Mouse (Mus musculus) c-Kit-positive CD71-positive TER-119-positive erythroid progenitor cells, embryonic 14.5 days (primary cell): Measurements from ENCODE around the gene Carnmt1.
A peak's percentile ranks its signal among the peaks of the same experiment; 100 is the strongest.

ENCODE experiments used
- DNase-seq: peaks from one replicate; pipeline ENCODE4 v3.0.0-alpha.2; 2013; ENCODE audit warnings: low spot score

Gene Carnmt1

DNA sequence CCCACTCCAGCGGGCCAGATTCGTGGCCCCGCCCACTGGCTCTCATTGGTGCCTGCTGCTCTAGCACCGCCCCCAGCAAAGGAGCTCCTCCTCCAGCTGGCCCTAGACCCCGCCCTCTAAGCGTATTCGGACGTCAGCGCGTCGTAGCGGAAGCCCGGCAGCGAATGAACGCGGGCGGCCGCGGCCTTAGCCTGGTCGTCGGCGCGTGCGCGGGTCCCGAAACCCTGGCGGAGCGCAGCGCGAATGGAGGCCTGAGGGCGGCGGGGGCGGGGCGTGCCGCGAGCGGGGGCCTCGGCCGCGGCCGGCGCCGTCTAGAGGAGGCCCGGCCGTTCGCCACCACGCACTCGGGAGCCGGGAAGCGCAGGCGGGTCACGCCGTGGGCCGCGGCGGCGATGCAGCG, at the start of gene Carnmt1:
Gene Carnmt1, plus strand, starts transcription at position 157 of the 400 bp plus-strand sequence.
- peak; percentile 98 for DNase-seq

DNA sequence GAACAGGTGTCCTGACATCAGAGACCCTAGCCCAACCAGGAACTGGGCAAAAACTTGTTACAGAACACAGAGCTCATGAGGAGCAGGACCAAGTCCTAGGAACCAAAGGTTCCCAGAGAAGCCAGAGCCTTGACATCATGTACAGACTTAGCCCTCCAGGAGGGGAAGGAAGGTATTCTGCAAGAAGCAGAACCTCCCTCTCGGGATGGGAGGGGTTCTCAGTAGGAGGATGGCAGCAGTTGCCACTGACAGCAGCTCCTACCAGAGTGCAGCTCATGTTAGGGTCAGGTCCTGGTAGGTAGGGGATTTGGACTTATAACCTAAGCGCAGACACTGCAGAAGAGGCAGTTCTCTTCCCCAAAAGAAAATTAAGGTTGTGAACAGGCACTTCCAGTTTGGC, 46.7 kb upstream of the Carnmt1 start:
- DNase-seq = no peak

DNA sequence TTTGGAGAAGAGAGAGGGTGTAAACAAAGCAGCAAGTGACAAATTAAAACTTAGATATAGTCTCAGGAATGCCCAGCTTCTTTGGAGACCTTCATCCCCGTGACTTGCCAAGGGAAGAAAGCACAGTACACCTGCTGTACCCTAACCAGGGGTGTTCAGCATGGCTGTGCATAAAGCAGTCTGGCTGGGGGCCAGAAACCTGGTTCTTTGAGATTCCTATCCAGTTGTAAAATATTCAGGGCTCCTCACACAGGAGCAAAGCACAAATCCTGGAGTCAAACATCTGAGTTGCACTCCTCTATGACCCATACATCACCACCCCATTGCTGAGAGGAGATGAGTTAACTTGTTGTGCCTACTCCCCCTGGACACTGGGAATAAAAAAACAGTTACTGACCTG, 41.0 kb upstream of the Carnmt1 start:
- DNase-seq = no peak

DNA sequence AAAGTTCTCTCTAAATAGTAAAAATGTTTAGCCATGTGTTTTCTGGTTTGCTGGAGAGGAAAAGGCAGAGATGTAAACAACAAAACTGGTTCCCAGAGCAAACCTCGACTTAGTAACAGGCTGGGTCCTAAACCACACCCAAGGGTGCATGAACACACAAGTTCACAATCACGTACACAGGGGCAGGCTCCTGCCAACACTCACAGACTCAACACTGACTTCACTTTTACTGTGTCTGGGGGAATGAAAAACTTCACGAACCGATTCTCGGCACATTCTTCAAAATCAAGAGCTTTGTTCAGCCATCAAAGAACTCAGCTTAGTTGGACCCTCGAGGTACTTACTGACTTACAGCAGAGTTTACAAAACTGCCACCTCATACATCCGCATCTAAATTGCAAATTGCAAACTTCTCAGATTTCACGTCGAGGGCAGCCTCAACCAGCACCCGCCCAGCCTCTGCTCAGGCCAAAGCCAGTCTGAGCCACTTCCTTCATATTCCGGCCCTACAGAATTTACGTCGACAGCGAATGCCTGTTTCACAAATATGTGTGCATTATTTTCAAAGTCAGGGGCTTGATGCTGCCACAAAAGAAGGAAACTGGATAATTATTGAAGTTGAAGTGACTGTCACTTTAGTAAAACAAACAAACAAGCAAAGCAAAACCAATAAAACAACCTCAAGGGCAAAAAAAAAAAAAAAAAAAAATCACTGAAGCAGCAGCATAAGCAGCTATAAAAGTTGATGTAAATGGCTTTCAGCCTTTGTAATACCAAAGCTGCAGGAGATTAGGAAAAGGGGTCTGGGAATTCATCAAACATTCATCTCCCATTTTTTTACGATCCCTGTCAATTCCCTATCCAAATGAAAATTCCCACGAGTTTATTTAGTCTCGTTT, 40.1 kb upstream of the Carnmt1 start:
- no peak for DNase-seq

DNA sequence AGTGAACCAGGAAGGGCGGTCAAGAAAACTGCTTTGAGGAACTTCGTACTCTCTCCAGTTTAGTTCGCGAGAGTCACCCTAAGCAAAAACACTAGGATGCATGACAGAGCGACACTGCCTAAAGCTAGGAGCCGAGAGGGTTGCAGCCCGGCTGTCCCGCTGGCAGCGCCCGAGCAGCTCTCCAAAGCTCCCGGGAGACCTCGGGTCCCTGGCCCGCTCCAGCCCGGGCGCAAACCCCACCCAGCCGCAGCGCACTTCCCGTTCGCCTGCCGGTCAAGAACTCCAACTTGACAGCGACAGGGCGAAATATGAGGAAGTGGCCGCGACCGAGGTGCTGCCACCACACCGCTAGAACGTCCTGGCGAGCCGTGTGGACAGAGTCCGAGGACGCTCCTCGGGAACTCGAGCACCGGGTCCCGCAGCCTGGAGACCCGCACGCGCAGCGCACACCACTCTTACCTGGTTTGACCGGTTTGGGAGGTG, 39.4 kb upstream of the Carnmt1 start:
- DNase-seq = peak; percentile 35

DNA sequence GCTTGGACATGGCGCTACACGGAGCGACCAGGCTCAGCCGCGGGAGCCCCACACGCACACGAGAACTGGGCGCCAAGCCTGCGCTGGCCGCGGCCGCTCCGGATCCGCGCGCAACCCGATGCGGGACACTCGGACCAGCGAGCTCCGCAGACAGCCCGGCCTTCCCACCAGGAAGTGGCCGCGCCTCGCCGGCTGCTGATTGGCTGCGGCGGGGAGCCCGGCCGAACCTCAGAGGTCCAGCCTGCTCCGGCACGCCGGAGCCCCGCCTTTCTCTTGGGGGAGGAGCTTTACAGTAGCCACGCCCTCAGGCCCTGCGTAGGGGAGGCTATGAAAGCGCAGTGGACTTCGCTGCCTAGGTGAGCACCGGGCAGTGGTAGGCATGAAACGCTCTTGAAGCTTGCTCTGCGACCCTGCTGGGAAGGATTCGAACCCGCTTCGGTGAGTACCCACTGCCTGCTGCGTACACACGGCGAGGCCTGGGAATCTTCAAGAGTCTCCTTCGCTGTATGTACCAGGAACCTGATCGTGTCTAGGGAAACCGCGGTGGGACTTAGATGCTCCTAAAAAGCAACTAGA, 38.8 kb upstream of the Carnmt1 start, which contains the start of the genes Ostf1 and Nmrk1:
Gene Ostf1, minus strand, starts transcription at position 180 of the 576 bp plus-strand sequence.
Gene Nmrk1, plus strand, starts transcription at position 307 of the 576 bp plus-strand sequence.
- peak; percentile 91 for DNase-seq

DNA sequence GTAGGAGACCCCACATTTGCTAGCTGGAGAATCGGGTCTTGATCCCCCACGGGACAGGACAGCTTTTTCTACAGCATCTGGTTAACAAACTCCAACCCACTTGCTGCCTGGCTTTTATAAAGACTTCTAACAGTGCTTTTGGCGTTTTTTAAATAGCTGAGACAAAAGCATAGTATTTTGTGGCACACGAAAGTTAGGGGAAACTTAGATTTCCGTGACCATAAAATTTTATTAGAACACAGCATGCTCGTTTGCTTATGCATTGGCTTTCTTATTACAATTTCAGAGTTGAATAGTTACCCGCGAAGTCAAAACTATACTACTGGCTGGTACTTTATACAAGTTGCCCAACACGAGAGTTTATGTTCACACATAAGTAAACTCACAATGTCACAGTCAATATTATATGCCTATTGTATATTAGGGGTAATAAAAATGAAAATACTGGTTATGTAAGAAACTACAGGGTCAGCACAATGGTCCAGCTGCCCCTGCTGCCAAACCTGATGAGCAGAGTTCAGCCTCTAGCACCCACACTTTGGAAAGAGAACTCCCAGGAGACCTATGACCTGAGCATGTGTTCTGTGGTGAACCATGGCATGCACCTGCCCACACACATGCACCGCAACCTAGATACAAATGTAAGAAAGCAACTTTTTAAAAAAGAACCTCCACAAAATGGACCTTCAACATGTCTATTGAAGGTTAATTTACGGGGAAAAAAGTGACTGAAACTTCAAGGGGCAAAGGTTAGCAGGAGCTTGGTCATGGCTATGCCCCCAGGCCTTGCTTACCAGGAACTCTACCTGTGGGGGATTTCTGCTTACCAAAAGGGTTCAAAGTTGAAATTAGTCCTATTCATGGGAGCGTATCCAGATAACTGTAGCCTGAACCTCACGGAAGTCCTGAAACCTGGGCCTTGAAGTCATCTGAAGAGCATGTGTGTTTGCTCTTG, 38.1 kb upstream of the Carnmt1 start:
- DNase-seq = no peak

DNA sequence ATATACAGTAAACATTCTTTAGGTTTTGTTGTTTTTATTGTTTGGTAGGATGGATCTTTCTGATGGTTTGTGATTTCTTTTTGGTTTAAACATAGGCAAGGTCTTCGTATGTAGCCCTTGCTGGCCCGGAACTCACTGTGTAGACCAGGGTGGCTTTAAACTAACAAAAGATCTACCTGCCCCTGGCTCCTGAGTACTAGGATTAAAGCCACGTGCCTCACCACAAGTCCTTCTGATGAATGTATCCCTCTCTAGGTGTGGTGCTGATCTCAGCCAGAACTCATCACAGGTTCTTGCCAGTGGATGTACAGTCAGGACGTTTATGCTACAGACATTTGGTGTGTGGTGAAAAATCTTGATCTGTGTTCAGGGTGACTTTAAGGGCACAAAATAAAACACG, 32.6 kb upstream of the Carnmt1 start:
- no peak for DNase-seq

DNA sequence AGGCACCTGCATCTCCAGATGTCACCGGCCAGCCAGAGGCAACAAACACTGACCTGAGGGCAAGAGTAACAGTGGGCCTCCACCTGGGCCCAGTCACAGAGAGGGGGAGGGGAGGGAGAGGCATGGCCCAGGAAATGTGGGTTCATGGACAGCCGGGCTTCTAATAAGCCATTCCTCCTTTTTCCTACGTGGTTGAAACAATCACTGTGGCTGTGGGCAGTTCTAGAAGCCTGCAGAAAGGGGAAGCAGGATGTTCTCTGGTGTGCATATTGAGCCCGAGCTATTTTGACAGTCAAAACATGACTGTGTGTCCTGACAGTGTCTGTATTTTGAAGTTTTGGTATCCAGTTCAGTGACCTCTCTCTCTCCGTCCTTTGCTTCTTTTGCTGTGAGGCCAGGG, 31.6 kb upstream of the Carnmt1 start:
- DNase-seq = no peak

DNA sequence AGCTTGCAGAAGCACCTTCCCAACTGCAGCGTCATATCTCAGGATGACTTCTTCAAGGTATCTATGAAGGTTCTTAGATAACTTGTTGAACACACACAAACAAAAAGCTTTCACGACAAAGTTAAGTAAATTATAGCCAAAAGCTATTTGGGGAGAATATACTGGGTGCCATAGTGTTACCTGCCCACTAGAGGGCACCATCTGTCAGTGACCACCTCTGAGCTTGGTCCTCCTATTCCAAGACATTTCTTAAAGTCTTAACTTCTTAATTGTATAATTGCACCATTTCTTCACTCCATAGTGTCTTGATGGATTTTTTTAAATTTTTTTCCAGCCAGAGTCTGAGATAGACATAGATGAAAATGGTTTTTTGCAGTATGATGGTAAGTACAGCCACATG, 31.0 kb upstream of the Carnmt1 start:
- DNase-seq = no peak

DNA sequence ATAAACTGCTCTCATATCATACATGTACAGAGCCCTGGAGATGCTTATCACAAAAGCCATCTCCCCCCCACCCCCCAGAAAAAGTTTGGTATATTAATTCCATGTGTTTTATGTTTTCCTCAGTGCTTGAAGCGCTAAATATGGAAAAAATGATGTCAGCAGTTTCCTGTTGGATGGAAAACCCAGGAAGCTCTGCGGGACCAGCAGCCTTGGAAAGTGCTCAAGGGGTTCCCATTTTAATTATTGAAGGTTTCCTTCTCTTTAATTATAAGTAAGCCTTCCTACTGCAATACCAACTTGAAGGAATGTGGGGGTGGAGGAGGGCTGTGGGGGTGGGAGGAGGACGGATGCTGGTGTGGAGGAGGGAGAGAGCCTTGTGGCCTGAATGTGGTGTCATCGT, 29.6 kb upstream of the Carnmt1 start:
- DNase-seq = no peak

DNA sequence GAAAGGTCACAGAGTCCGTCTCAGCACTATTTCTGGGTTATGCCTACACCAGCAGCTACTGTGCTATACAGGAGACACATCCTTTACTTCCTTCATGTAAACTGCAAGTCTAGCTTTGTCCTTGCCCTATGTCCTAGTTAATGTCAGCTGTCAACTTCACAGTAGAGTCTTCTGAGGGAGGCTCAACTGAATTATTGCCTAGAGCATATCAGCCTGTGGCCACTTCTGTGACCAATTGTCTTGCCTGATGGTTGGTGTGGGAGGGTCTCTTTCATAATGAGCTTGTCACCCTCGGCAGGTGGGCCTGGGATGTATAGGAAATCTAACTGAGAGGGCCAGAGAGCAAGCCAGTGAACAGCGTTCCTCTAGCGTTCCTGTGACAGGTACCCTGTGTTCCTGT, 27.2 kb upstream of the Carnmt1 start:
- DNase-seq = no peak

DNA sequence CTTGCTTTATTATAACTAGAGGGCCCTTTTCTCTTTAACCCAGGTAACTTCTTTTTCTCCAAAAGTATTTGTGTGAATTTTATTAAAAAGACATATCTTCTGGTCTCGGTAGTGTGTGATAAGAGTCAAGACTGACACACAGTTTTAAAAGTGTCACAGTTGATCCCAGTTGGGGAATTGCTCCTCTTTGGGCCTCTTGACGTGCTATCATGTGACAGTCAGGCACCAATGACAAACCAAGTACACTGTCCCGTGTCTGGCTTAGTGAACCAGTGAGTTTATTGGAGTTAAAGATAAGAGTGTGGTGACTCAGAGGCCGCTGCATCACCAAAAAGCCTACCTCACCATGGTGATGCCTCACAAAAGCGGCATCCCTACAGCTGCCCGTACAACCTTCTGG, 26.5 kb upstream of the Carnmt1 start:
- peak; percentile 83 for DNase-seq

DNA sequence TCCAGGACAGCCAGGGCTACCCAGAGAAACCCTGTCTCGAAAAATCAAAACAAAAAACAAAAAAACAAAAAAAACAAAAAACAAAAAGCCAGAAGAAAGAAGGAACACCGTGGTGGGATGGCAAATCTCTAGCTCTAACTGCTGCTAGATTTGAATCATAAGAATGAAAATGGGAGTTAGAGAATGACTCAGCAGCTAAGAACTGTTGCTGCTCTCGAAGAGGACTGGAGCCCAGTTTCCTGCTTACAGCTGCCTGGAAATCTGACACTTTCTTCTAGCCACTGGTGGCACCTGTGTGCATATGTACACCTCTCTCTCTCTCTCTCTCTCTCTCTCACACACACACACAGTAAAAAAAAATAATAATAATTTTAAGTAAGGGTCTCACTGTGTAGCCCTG, 24.2 kb upstream of the Carnmt1 start:
- DNase-seq = no peak

DNA sequence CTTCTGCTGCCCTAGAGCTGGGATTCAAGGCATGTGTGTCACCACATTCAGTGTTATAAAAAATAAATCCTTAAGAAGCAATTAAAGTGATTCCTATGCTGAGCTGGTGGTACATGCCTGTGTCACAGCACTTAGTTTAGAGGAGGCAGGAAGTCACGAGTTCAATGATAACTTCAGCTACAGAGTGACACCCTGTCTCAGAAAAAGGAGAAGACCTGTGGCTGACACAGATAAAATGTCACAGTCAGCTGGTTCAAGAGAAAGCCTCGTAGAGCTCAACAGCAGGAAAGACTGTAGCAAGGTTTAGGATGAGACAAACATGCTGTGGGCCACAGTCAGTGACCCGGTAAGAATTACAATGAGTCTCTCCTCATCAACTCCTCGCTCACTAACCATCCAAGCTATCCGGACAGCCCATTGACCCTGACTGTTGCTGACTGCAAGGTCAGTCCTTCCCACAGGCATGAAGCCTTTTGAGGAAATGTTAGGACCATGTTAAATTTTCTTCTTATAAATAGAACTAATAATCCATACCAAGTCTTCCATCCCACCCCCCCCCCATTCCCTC, 23.6 kb upstream of the Carnmt1 start:
- peak; percentile 70 for DNase-seq

DNA sequence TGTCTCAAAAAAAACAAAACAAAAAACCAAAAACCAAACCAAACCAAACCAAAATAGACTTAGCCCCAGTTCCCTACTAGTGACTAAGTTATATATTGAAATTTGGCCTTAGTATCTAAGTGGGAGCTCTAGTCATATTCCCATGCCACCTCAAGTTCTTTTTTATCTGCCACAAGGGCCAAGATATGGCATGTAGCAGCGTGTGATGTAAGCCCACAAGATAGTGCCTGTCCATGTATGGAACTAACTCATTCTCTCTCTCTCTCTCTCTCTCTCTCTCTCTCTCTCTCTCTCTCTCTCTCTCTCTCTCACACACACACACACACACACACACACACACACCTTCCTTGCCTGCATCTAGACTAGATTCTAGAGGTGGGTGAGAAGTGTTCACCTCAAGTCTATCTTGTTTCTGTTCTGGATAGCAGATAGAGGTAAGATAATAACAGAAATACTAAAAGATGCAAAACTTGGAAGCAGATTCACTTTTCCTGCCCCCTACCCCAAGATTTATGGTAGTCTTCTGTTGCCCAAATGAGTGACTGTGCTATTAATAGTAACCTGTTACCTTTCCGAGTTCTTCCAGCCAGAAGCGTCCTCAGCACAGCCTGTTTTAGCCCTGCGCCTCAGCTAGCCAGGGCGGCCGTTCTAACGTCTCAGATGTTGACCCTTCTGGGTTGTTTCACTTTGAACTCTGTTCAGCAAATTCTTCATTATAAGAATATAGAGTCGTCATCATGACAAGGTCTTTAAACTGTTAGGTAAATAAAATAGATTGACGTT, 22.6 kb upstream of the Carnmt1 start:
- no peak for DNase-seq

DNA sequence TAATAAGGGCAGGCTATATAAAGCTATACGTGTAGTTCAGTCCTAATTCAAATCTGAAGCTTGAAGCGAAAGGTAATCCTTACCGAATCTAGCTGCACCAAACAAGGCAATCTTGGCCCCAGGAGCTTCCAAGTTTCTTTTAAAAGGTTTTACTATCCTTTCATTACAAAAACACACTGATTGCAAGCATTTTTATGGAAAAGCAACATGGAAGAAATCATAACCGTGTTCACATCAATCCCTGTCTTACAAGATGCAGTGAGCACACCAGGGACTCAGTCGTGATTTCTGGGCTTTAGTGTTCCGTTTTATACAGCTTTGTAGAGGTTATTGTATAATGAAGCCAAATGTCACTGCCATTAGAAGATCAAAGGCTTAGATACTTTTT, 22.0 kb upstream of the Carnmt1 start:
- no peak for DNase-seq

DNA sequence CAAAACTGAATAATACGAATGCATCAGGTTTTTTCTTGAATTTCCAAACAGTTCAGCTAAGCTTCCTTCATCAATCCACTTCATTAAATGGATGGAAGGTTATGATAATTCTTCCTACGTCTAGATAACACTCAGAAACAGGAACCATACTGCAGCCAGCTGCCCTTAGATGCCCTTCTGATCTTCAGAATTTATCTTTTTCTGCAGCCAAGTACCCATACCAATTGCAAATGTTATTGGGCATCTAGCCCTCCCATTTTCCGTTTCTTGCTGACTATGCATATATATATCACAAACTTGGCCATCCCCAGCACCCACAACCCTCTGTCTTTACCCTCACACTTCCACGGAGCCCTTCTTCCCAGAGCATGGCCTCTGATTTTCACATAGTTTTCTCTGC, 20.6 kb upstream of the Carnmt1 start:
- DNase-seq = no peak

DNA sequence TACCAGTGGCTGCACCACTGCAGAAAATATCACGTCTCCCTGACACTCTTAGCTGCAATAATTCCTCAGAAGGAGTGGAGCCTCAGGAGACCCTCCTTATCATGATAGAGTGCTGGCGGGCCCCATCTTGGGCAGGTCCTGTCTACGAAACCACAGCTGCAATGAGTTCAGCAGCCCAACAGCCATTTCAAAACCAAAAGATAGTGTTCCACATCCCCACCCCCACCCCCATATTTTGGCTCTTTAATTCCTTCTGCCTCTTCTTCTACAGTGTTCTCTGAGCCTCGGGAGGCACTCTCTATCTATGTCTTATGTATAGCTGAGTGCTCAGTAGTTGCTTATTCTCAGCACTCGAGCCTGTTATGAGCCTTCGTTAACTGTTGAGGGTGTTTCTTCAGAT, 20.1 kb upstream of the Carnmt1 start:
- DNase-seq = no peak

DNA sequence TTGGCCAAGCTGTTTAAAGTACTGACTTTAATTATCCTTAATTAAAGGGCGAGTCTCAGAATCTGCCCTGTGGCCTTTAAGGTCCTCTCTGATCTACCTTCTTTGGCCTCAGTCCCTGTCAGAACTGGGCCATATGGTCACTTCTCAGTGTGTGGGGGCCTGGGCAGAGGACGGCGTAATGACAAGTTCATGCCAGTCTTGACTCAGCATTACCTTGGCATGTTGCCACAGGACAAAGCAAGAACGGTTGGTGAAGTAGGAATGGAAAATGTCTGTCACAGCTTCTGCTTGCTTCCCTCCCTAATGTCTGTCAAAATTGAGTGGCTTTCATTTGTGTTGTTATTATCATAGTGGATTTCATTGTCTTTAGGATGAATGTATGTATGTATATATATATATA, 18.0 kb upstream of the Carnmt1 start:
- DNase-seq = no peak

DNA sequence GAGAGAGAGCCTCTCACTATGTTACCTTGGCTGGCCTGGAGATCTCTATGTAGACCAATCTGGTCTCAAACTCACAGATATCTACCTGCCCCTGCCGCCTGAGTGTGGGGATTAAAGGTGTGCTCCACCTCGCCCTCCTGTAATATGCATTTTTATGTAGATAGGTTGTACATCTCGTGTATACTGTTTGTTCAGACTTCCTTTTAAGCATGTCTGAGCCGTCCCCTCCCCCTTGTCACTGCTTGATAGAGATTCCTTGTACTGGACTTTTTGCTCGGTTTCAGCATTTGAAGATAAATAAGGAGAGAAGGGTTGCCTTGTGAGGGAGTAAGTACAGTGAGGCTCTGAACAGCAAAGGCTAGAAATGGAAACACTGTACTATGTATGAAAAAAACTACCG, 17.5 kb upstream of the Carnmt1 start:
- DNase-seq = no peak
